Mouse (Mus musculus) embryo, embryonic 11 days (tissue): ENCODE measurements around the gene Nfyc.

Experiments
- DNase-seq: peaks from one replicate; pipeline ENCODE4 v3.0.0-alpha.2; 2015

Nfyc gene

GRCm38 (mm10) chr4:120747941-120748866 lies 83.2 kb downstream of the Nfyc start, which contains the start of gene Kcnq4:
Gene Kcnq4 (minus strand): TSS chr4:120748612.
- peak; percentile 23 for DNase-seq

DNA sequence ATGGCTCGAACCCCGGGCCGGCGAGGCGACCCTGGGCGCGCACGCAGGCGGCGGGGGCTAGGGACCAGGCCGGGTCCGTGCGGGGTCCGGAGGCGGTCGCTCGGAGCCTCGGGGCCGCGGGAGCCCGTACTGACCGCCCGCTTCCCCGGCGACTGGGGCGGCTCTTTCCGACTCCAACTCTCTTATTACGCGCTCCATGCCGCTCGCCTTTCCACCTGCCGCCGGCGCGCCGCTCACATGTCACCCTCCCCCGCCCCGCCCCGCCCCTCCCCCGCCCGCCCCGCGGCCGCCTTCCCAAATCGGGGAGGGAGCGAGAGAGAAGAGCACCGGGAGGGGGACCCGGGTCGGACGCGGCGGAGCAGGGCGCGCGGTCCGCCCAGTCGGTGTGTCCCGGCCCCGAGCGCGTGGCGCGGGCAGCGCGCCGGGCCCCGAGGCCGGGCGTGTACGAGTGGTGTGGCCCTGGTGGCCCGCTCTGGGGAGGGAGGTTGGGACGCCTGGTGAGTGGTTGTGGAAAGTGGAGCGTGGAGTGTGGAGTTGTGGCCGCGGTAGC lies 84.1 kb downstream of the Nfyc start:
- peak; percentile 60 for DNase-seq

GRCm38 (mm10) chr4:120746552-120747150 lies 84.7 kb downstream of the Nfyc start:
- peak; percentile 66 for DNase-seq

DNA sequence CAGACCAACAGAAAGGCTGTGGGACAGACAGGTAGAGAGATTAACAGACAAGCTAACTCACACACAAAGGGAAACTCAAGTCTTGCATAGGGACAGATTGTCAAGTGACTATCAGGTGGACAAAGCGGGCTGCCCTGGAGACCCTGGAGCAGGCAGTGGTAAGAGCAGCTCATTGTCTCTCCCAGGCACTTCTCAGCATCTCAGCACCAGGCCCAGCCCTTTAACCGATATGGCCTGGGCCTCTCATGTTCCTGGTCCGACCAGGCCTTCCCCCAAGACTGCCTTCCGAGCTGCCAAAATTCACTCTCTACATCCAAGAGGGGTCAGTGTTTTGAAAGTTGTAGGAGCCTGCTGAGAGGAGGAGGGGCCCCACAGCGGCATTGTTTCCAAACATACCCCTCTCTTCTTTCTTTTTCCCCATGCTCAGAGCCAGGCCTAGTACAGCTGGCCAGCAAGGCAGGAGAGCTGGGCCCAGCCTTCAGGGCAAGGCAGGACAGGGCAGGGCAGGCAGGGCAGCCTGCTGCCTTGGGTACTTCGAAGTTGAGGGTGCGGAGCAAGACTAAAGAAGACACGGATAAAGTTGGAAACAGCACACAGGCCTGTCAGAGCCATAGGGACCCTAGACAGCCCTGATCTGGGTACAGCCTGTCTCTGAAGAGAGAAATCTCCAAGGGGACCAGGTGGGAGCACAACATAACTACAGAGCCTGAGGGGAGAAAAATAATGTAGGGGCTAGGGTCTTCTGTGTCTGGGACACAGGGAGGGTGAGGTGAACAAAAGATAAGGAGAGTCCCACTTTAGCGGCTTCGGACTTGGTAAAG lies 85.4 kb downstream of the Nfyc start:
- peak; percentile 26 for DNase-seq

DNA sequence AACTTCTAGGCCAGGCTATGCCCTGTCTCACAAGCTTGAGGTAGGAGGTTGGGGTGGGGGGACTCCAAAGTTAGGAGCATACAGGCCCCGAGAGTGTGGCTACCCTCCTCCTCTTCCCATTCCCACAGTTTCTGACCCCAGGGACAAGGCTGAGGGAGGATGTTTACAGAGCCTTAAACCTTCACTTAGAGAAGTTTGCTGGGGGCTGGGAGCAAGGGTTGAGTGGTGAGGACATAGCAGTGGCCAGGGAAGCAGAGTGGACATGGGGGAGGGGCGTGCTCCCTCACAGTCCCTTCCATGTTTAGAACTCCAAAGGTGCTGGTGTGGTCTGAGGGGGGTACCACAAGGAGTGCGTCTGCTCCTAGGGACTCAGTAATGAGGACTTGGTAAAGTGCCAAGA lies 87.7 kb downstream of the Nfyc start:
- DNase-seq: no peak

DNA sequence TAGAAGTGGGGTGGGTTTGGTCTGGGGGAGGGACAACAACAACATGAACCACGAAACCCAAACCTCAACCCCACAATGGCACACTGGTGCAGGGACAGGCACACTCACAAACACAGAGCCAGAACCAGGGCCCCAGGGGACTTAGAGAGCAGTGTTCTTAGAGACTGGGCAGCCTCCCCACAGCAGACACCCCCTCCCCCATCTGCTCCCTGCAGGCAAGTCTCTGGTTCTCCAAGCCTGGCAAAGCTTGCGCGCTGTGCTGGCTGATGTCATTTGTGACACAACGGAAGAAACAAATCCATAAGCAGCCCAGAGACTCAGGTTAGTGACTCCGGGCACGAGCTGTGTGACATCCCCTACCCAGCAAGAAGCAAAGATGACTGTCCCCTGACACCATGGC lies 90.1 kb downstream of the Nfyc start:
- DNase-seq: peak; percentile 31

- no peak for DNase-seq
Measured at GRCm38 (mm10) chr4:120734012-120734622, 97.3 kb downstream of the Nfyc start.

GRCm38 (mm10) chr4:120732737-120733136 lies 98.6 kb downstream of the Nfyc start:
- DNase-seq: no peak

DNA sequence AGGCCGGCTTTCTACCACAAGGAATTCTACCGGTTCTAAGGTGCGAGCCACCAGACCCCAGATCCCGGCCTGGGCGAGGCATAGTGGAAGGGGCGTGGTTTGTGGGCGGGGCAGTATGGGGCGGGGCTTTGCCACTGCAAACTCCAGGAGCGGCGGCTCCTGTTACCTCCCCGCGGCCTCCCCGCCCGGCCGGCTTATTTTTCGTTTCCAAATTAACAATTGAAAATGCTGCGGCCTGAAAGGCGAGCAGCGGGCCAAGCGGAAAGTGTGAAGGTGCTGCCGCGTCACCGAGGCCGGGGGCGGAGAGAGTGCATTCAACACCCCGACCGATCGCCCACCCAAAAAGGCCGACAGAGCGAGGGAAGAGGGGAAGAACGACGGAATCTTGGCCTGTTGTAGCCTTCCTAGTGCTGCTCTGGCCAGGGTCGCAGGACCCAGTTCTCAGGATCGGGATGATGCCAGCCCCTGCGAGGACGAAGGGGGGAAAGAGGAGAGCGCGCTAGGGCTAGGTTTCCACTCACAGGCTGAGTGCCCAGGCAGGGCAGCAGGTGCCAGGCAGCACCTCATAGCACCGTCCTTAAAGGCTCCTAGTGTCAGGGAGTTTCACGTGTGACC lies 100.2 kb downstream of the Nfyc start:
- peak; percentile 90 for DNase-seq

DNA sequence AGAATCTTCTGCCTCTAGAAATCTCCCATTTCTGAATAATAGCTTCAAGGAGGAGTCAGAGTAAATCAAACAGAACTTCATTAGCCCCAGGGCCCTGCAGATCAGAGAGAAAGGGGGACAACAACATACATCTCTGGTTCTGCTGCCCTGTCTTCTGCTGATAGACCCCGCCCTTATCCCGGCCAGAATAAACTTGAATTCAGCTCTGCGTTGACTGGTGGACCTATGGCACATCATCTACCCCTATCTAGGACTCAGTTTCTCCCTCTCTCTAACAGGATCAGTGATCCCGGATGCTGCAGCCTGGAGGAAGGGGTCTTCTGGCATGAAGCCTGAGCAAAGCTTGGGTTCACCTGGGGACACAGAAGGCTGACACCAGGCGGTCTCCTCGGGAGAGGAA lies 100.8 kb downstream of the Nfyc start:
- no peak for DNase-seq

- peak; percentile 16 for DNase-seq
Measured at GRCm38 (mm10) chr4:120730146-120730545, 101.2 kb downstream of the Nfyc start.

GRCm38 (mm10) chr4:120729441-120729840 lies 101.9 kb downstream of the Nfyc start:
- DNase-seq: peak; percentile 44

GRCm38 (mm10) chr4:120727842-120728241 lies 103.5 kb downstream of the Nfyc start:
- no peak for DNase-seq

DNA sequence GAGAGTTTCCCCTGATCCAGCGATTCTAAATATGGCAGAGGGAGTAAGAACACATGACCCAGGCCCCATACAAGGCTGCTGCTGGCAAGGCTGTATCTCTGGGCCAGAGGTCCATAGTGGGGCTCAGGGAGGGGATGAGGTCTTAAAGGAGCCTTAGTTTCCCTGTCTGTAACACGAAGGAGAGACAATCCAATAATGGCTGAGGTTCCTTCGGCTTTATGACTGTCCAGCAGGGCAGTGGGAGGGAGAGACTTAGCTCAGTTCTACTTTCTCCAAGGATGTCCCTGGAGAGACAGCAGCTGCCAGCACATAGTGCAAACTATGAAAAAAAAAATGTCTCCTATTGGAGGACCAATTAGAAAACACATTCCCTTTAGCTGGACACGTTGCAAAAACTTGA lies 105.2 kb downstream of the Nfyc start:
- DNase-seq: no peak

DNA sequence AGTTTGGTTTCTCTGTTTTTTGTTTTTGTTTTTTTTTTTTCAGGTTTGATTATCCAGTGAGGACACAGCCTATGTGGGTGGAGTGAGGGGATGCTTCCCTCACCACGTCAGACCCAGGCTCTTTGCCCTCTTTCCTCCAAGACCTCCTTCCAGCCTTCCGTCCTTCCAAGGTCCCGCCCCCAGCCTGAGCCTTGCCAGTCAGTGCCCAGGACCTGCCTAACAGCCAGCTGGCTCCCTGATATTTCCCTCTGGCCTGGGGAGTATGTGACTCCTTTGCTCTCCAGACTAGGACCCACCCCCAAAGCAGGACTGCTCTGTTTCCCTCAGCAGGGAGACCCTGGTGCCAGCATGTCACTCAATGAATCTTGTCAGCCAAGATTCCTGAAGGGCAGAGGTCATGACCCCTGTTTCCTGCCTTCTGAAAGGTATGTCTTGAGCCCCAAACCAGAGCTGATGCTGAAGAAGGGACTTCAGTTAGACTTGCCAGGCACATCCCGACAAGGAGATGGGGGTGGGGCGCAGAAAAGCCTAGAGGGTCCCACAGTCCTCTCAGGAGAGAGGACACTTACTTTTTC lies 105.8 kb downstream of the Nfyc start:
- peak; percentile 27 for DNase-seq

DNA sequence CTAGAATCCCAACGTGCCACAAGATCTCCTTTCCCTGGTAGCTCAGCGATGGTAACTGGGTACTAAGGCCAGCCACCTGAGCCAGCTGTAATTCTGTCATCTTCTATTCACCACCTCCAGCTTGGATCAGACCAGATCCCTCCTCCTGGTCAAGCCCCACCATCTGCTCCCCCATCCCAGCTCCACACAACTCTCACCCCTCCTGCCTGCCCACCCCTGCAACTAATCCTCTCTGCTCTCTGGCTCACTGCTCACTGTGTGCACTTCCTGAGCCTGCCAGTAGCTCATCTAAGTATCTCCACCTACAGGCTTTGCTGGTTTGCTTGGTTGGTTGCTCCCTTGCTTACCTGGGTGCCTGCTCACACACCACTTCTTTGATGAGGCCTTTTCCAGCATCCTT lies 109.8 kb downstream of the Nfyc start:
- DNase-seq: no peak

GRCm38 (mm10) chr4:120719152-120719551 lies 112.2 kb downstream of the Nfyc start:
- DNase-seq: peak; percentile 30

GRCm38 (mm10) chr4:120717591-120717990 lies 113.8 kb downstream of the Nfyc start:
- no peak for DNase-seq

GRCm38 (mm10) chr4:120716765-120717164 lies 114.6 kb downstream of the Nfyc start:
- DNase-seq: no peak

GRCm38 (mm10) chr4:120716141-120716571 lies 115.2 kb downstream of the Nfyc start:
- peak; percentile 81 for DNase-seq

- no peak for DNase-seq
Measured at GRCm38 (mm10) chr4:120713856-120714497, 117.4 kb downstream of the Nfyc start.
